Mouse (Mus musculus) megakaryocyte, adult 5-6 weeks (primary cell): Measurements from ENCODE around the gene Hdac7. TPM values are rescaled to one million over a fixed set of nuclear protein-coding genes. Genes with fewer than 3 reads are reported as not detected.

Source experiments
- ATAC-seq: 2 replicates; pipeline ENCODE4 v1.8.0; 2016; ENCODE audit warnings: mild to moderate bottlenecking, inconsistent platforms; ENCODE audit not compliant: poor library complexity, severe bottlenecking
- total RNA-seq, 2 experiments: library from RNA; stranded (forward) in 1 of 2; stranded (reverse) in 1 of 2; fragments of 153-499, 151-499 nt in 1 of 2; fragments of 221-1000, 200-1000 nt in 1 of 2; gene quantifications; 2 replicates each; pipeline versions ENCODE4 v1.2.3 to v1.2.4; 2015 to 2017

Gene Hdac7
- total RNA-seq, 2 experiments from 2014 or later: 5.7 to 15.6 TPM

DNA sequence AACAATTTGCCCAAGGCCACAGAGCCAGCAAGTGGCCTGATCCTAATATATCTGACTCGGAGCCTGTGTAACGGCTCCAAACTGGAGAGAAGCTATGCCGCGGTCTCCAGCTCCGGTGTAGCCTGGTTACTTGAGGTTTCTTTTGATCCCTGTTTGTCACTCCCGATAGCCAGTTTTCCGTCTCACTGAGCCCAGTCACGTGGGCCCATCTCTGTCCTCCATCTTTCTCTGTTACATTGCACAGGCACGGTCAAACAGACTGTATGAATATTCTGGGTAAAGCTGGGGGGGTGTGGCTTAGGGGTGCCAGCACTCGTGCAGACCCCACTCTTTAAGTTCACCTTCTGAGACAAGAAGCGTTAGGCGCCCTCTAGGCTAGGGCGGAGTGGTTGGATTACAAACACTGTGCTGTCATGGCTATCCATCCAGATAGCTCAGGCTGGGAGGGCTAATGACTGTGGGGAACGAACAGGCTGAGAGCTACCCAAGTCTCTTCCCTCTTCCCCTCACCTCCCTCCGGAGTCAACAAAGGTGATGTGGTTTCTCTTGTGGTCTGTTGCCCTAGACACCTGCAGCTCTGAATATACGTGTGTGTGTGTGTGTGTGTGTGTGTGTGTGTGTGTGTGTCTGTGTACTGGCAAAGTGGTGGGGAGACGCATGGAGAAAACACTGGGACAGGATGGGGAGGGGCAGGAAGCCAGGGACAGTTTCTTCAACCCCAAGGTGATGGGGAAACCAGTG lies 8.0 kb downstream of the Hdac7 start:
- ATAC-seq: no peak

DNA sequence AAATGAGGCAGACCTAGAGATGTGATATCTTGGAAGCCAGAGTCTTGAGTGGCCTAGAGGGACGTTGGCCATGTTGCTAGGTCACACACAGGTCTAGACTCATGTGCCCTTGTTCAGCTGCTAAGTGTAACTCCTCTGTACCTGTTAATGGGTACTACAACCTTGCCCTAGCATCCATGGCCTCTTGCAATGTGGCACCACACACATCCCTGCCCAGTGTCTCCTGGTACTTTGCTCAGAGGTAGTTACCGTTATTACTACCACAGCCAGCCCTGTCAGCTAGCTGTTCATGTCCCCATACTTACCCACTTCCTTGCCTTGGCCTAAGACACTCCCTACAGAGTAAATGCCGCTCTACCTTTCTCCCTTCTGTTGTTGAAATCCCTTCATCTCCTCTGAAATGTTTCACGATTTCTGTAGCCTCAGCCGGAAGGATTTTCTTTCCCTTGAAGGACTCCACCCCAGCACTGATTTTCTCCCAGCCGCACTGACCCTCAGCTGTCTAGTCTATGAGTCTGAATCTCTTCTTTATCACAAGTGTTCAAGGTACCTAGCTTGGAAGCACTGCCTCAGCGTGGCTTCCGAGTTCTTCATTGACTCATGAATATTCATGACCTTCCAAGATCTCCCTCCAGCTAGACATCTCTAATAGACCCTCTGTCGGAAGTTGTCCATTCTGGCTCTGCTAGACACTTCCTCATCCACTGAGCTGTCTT lies 11.4 kb downstream of the Hdac7 start:
- peak; percentile 25; the same call in 1 of the 2 replicates for ATAC-seq

DNA sequence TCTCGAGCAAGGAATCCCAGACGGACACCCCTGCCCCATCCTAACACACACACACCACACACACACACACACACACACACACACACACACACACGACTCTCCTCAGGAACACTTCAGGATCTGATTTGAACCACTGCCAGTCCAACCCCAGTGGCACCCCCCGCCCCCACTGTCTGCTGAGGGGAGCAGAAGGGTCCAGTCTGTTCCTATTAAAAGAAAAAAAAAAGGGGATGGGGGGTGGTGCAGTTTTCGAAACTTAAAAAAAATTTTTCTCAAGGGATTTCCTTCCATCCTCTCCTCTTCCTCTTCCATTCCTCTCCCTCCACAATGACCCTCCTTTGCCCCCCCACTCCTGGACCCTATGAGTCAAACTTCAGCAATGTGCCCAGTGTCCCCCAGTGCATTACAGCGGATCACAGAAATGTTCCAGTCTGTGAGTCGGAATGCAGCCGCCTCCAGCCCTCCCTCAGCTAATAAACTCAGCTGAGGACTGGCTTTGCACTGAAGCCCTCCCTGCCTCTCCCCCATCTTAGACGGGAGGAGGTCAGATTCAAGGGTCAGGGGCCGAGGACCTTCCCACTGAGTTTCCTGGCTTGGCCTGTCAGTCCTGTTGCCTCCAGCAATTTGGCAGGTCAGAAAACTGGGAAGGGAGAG lies 12.2 kb downstream of the Hdac7 start:
- ATAC-seq: no peak

DNA sequence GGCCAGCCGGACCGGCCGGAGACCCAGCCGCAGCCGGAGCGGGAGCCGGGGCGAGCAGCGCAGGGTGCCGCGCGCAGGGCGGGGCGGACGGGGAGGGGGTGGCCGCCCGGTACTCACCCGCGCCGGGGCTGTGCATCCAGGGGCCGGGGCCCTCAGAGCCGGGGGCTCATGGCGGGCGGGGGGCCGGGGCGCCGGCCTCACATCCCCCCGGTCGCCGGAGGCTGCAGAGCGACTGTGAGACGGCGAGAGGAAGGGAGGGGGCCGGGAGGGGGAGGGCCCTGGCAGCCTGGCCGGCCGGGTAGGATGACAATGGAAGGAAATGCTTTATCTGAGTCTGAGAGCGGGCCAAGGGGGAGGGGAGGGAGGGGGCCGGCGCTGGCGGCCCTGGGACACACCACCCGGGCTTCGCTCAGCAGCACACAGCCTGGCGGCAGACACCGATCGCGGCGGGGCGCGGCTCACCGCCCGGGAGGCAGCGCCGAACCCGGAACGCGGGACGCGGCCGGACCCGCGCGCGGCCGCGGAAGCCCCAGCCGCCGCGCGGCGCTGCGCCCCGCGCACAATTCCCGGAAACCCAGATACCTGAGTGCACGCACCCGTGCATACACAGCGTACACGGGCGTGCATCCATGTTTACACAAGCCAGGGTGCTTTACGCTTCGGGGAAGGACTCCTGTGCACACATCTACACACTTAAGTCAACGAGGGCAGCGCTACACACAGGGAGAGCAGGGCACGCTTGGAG lies 12.9 kb downstream of the Hdac7 start:
- peak; percentile 43 for ATAC-seq

DNA sequence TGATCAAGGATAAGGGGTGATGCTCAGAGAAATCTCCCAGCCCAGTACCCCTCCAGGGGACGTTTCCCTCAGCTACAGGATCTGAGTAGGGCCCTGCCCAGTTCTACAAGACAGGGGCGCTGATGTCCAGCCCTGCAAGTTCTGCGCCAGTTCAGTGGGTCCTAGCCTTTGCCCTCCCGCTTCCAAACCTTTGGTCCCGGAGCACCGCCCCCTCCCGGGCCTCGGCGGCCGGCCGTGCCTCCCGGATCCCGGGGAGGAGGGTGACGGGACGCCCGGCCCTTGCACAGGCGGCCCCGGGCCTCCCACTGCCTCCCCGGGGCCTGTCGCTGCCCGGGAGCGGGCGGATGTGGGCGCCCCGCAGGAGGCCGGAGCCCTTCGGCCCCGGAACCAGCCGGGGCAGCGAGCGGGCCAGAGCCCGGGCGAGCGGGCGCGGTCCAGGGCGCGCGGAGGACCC lies 13.5 kb downstream of the Hdac7 start:
- ATAC-seq: peak; percentile 26

DNA sequence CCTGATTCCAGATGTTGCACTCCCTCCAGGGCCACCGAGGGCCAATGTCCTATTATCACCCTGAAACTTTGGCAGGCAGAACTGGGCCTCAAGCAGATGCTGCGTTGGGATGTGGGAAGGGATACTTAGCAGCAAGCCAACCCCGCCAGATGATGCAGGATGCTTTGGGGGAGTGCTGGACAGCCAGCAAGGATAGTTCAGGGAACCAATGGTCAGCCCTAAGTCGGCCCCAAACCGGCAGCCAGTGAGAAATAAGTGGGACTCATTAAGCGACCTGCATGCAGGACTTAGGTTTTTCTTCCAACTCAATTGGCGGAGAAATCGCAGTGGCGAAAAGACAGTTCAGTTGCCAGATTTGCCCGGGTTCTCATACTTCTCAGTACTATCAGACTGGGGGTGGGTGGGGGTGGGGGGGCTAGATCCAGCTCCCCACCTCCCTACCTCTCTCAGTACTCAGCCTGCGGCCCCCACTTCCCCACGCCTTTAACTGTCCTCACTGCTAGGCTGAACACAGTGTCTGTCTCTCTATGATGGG lies 14.0 kb downstream of the Hdac7 start:
- ATAC-seq: 0 out of 2 replicates have a peak, but pooled peaks have one; percentile 3

DNA sequence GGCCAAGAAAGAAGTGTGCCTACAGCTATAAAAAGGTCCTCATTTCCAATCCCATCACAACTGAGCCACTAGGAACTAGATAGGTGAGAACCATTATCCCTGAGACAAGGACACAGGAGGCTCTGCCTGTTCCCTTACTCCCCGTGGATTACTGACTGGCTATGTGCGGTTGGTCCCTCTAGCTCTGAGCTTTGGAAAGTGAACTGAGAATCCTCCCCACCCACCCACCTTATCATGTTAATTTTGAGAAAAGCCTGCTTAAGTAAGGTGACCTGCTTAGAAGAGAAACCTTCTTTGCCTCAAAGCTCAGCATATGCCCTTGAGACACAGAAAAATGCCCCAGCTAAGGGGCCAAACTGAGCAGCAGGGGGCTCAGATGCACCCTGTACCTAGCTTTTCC lies 14.9 kb downstream of the Hdac7 start:
- ATAC-seq: no peak

DNA sequence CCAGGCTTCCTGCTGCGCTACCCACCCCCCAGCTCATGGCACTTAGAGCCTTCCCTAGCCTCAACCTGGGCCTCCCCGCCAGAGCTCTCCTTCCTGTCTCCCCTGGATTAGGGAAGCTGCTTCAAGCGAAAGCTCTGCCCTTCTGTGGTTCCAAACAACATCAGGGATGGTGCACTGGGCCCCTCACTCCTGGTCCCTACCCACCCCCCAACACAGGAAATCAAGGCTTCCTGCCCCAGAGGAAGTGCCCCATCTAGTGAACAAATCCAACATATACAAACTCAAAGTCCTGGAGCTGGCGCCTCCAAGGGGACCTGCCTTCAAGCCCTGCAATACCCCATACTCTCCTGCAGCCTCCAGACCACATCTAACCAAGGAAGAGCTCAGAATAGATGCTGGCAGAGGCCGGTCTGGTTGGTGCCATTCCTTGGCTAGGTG lies 15.4 kb downstream of the Hdac7 start:
- no peak for ATAC-seq

DNA sequence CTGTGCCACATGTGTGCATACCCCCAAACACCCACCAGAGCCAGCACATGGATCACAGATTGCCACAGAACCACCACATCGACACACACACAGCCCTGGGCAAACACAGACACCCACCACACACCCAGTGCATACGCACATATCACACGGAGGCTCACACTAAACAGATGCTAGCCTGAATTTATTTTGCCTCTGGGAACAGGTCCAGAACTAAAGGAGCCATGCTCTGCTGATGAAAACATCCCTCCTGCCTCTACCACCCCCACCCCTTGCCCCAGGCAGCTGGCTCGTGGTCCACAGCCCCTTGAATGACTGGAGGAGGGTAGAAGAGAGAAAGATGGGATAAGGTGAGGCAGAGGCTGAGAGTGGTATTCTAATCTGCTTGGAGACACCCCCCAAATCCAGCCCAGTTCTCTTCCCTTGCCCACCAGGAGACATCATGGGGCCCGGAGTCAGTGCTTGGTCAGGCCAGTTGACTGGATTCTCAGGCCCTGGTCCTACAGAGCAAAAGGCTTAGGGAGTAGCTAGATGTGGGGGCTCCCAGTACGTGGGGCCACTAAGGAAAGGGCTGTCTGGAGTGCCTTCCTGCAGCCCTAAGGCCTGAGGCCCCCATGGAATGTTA lies 16.0 kb downstream of the Hdac7 start:
- ATAC-seq: no peak

DNA sequence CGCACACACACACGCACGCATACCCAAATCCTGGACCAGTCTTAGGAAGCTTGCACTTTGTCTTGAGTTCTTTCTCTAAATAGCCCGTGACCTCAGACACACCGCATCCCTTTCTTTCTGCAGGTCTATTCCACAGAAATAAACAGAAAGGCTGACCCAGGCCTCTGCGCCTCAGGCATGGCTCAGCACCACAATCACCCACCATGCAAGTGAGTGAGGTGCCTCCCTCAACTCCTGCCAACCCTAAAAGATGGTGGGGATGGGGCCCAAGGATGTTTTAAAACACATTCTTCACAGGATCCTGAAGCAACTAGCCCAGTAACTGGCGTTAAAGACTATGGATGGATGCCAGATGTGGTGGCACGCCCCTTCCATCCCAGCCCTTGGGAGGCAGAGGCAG lies 16.9 kb downstream of the Hdac7 start:
- ATAC-seq: no peak

DNA sequence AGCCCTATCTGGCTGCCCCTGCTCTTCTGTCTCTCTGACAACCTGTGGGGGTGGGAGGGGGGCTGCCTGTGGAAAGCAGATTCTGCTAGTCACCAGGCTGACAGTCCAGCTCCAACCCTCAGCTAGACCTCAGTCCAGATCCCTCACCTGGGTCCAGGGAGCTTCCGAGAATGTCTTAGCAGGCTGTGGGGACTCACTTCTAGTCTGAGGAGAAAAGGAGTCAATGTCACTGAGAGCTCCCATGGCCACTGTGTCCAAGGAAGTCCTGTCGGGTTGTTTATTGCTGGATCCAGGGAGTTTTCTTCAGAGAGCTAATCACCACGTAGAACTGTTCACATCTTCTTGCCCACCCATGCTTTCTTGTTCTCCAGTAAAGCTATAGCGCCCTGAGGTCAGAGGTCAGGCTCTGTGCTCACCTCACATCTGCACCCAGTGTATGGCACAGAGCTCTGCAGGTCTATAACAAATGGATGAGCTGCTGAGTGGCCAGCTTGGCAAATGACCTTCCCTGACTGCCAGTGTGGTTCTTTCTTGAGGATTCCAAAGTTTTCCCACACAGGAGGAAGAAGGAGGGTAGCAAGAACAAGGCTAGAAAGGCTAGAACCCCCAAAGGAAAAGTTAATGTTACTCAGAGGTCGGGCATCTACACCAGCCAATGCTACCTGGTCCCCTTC lies 17.6 kb downstream of the Hdac7 start:
- ATAC-seq: no peak

DNA sequence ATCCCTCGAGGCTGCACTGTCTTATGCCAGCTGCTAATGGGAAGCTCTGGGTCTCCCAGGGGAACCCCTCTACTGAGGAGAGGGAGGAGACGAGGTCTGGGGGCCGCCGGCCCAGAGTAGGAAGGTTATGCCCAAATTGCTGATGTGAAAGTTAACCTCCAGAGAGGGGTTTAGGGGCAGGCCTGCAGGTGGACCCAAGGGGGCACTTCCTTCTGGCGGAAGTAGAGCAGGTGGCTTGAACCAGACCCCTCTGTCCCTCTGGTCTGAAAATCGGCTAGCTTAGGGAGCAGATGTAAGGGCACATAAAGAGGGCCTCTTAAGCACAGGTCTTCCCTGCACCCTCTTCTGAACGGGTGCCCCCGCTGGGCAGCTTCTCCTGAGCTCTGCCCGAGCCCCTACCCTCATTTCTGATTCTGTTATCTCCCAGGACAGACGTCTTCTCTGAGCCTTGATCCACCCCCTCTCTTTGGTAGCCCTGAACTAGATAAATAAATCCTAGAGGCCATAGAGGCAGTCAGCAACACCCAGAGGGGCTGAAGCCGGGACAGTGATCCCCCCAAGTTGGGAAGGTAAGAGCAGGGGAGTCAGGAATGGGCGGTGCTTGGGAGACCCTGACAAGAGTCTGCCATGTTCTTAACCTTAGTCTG lies 18.2 kb downstream of the Hdac7 start:
- ATAC-seq: no peak

DNA sequence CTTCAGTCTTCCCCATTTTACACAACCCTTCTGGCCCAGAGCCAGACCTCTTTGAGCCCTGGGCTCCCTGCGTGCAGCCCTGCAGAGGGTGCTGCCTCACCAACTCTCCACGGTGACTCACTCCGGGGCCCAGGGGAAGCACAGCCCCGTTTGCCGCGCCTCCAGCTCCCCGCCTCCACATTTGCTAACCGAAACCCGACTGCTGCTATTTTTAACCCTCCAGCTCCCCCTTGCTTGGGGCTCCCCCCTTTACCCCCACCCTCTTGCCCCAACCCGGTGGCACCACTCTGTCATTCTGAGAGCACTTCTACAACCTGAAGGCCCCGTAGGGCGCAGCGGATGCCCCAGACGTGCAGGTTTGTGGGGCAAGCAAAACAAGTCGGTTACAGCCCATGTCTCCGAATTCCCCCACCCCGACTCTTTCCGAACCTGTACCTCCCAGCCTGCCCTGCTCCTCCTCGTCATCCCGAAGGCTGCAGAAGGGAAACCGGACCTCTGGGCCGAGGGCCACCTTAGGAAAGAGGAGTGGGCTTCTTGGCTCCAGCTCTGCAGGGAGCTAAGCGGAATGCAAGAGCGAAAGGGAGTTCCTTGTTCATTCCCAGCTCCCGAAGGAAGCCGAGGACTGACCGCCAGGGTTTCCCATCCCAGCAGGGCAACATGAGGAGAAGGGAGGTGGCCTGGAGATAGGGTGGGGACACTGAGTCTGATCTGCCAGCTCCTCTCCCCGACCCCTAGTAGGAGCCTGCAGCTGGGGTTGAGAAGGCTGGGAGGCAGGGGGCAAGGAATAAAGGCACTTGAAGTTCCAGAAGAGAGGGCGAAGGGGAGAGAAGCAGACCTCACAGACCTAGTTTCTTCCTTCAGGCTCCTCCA lies 19.0 kb downstream of the Hdac7 start:
- ATAC-seq: peak; percentile 81

DNA sequence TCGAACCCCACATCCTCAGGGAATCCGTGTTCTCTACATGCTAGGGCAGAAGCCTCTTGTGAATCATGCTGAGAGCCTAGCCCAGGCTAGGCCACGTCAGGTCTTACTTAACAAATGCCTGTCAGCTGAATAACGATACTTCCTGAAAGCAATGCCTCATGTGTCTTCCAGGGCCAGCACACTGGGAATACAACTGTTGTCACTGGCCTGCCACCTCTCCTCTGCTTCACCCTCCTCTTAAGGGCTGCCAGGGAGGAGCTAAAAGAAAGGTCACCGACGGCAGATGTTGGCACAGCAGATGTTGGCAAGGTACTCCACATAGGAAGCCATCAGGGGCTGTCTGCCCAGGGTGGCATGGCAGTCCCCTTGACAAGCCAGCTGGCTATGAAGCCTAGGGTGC lies 20.3 kb downstream of the Hdac7 start:
- ATAC-seq: no peak

DNA sequence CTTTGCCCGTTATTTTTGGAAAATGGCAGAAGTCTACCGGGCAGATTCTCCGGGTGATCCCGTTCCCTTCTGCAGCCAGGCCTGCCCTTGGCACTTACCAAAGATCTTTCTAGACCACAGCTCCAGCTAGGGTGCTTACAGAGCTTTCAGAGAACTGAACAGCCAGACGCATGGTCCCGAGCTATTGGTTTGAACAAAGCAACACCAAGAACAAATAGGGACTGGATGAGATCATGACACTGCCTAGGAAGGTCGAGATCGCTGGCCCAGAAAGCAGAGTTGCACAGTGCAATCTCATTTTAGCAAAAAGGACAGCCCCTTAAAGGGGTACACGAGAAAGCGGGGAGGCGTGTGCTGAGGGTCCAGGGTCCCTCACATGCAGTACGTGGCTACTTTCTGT lies 20.8 kb downstream of the Hdac7 start:
- ATAC-seq: no peak

DNA sequence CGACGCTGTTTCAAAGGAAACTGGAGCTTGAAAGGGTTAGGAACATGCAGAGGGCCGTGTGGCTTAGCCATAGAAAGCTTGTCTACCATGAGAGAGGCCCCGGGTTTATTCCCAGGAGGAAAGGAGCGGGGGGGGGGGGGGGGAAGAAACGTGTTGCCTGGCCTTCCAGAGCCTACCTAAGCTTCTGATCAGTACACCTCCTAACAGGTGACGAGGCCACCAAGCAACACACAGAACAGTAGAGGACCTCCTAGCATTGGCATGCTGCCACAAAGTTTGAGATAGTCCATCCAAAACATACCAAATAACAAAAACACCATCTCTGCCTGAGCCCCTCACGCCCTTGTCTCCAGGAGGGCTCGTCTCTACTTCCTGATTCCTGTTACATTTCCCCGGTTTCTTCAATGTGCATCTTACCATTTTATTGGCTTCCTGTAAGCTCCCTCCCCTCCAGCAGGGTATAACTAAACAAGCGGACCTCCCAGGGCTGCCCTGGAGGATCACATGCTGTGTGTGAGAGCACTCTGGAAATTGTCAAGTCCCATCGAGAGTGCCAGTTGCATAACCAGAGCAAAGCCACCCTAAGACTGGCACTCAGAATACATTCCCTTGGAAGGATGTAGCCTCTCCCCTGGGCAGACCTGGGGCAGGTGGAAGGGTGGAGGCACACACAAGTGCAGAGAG lies 21.6 kb downstream of the Hdac7 start:
- no peak for ATAC-seq

DNA sequence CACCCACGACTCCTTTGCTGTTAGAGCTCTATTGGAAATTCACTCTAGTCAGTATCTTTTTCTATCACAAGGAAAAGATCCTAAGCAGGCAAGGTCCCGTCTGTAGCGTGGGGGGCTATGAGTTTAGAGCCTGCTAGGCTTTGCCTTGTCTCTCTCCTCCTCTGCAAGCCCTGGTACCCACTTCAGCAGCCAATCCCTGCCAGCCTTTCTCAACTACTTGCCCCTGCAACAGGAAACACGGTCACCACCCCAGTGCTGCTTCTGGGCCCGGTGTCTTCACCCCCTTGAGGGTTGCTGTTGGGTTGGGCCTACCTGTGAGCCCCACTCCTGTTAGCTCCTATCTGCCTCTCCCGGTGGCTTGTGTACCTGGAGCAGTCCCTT lies 22.3 kb downstream of the Hdac7 start:
- ATAC-seq: peak; percentile 20; the same call in 1 of the 2 replicates
